Mouse (Mus musculus) liver, postnatal 0 days (tissue): ENCODE results near the gene Gm3278. TPM values are rescaled to one million over a fixed set of nuclear protein-coding genes. Genes with fewer than 3 reads are reported as not detected.
"Not testable (repeated sequence)": the region's sequence is repeated elsewhere in the genome, so short reads cannot be mapped to it uniquely, and the experiment has no call there.

Source experiments
- ATAC-seq: fragments of 200-750 bp; cut with Nextera tagmentation; 2 replicates; pipeline ENCODE4 v1.8.0; 2017; ENCODE audit warnings: mild to moderate bottlenecking, moderate library complexity
- DNase-seq: peaks from one replicate; pipeline ENCODE4 v3.0.0-alpha.2; 2016
- H3K27ac ChIP-seq: fragments of 300-500 bp; sonication (generic); 2 replicates; pipeline ENCODE4 v1.5.1; 2014; ENCODE audit warnings: antibody characterized with exemption, moderate library complexity, mild to moderate bottlenecking, low read depth
- H3K27me3 ChIP-seq: fragments of 300-500 bp; sonication (generic); 2 replicates; pipeline ENCODE4 v1.6.1; 2014; ENCODE audit warnings: low read length, control low read depth, mixed read lengths; ENCODE audit not compliant: insufficient read depth
- H3K36me3 ChIP-seq: fragments of 300-500 bp; sonication (generic); replicated peaks from 2 replicates; pipeline ENCODE4 v1.6.1; 2014; ENCODE audit warnings: mild to moderate bottlenecking, control low read depth, low read length, moderate library complexity, mixed read lengths; ENCODE audit not compliant: insufficient read depth
- H3K4me1 ChIP-seq: fragments of 300-500 bp; sonication (generic); 2 replicates; pipeline ENCODE4 v1.6.1; 2014; ENCODE audit warnings: antibody characterized with exemption, mild to moderate bottlenecking, control low read depth; ENCODE audit not compliant: insufficient read depth
- H3K4me2 ChIP-seq: fragments of 300-500 bp; sonication (generic); 2 replicates; pipeline ENCODE4 v1.6.1; 2014; ENCODE audit warnings: low read depth, mild to moderate bottlenecking, low read length, moderate library complexity, mixed read lengths
- H3K4me3 ChIP-seq: fragments of 300-500 bp; sonication (generic); 2 replicates; pipeline ENCODE4 v1.5.1; 2014; ENCODE audit warnings: low read depth, low read length
- H3K9ac ChIP-seq: fragments of 300-500 bp; sonication (generic); replicated peaks from 2 replicates; pipeline ENCODE4 v1.6.1; 2014; ENCODE audit warnings: mild to moderate bottlenecking, moderate library complexity
- H3K9me3 ChIP-seq: fragments of 300-500 bp; sonication (generic); 2 replicates; pipeline ENCODE4 v1.6.1; 2016; ENCODE audit warnings: mild to moderate bottlenecking, control low read depth, low read length, mixed read lengths
- WGBS: fragments of 180-500 bp; shearing (Covaris S2); extraction: QIAGEN DNeasy Blood & Tissue Kit; methylation state at CpG from one replicate; pipeline ENCODE4 v1.1.7; 2014; ENCODE audit not compliant: insufficient replicate concordance; 5-methylcytosine and 5-hydroxymethylcytosine counted together
- polyA plus RNA-seq: library from polyadenylated mRNA; unstranded; fragments of >200 nt; fragmentation: Nextera tagmentation; extraction: Ambion mirVana; gene quantifications from 2 replicates; pipeline ENCODE4 v1.2.1, GENCODE M21; 2015

The Gm3278 gene
- polyA plus RNA-seq = not detected in 2 replicates

DNA sequence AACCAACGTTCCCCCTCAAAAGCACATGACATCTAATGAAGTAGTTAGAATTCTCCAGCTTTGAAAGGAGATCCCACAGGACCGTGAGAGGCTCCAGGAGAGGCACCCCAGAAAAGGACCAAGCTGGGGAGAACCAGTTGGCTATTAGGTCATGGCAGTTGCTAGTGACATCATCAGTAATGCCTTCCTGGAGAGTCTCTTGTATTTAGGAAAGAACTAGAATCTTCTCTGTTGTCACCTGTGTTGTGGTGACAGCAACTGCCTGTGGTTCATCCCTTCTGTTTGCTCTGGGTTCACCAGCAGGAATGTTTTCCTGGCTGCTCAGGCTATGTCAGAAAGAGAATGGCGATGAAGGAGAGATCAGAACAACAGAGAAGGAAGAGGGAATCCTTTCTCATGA lies at the start of gene Gm3278:
Gene Gm3278 (plus strand): TSS at position 301 of the 400 bp plus-strand sequence.
- H3K9me3 ChIP-seq, H3K27me3 ChIP-seq, H3K9ac ChIP-seq, H3K4me3 ChIP-seq, H3K4me1 ChIP-seq, DNase-seq, H3K36me3 ChIP-seq, ATAC-seq, H3K4me2 ChIP-seq, H3K27ac ChIP-seq: not testable (repeated sequence)
- 40% methylated on average over 1 of the region's 3 CpGs for WGBS

DNA sequence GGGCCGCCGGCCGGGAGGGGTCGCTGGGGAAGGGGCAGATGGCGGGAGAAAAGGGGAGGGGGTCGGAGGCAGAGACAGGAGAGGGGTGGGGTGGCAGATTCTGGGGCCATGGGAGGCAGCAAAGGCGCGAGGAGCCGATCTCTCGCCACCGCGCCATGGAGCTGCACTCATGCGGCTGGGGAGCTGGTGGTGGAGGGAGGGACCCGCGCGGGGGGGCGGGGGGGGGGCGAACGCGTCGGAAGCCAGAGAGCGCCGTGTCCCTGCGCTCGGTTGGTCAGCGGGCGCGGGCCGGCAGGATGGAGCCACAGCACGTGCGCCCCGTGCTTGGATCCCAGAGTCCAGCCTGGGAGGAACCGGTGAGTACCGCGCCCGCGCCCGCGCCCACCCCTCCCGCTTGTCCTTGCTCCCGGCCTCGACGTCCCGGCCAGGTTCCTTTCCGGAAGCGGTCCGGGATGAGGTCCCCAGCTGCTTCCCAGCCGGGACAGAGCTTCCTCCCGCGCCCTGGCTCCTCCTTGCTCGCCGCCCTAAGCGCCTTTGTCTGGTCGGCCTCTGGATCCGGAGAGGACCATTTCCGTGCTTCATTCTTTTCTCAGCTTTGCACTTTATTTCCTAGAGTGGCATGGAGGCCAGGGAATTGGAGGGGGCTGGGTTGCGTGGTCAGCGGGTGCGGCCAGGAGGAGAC lies 36.8 kb upstream of the Gm3278 start, which contains the start of gene Gm3264:
Gene Gm3264 (plus strand): TSS at position 278 of the 682 bp plus-strand sequence.
- 11% methylated on average over 16 of the region's 59 CpGs for WGBS

More for the DNA sequence above, 36.8 kb upstream of the Gm3278 start, which contains the start of gene Gm3264:
- H3K36me3 ChIP-seq, H3K9me3 ChIP-seq, H3K4me2 ChIP-seq, H3K4me3 ChIP-seq, H3K4me1 ChIP-seq, H3K27ac ChIP-seq, H3K27me3 ChIP-seq, H3K9ac ChIP-seq, ATAC-seq: not testable (repeated sequence)
- peak; percentile 6 for DNase-seq

Other genes starting within 250 kb of the Gm3278 start
- not detected in 2 replicates for gene Gm3239, start 228.2 kb upstream of the Gm3278 start, polyA plus RNA-seq
- not detected in 2 replicates for gene Gm7876, start 183.2 kb upstream of the Gm3278 start, polyA plus RNA-seq
- not detected in 2 replicates for gene Gm3252, start 165.6 kb upstream of the Gm3278 start, polyA plus RNA-seq
- not detected in 2 replicates for gene Gm9602, start 116.1 kb upstream of the Gm3278 start, polyA plus RNA-seq
- not detected in 2 replicates for gene Gm3269, start 54.3 kb upstream of the Gm3278 start, polyA plus RNA-seq
- gene Gm3264, start 36.8 kb upstream of the Gm3278 start, polyA plus RNA-seq = not detected in 2 replicates
- not detected in 2 replicates for gene Gm8297, start 91.5 kb downstream of the Gm3278 start, polyA plus RNA-seq
- gene Gm3298, start 123.5 kb downstream of the Gm3278 start, polyA plus RNA-seq = not detected in 2 replicates
- not detected in 2 replicates for gene 4930555G01Rik, start 158.2 kb downstream of the Gm3278 start, polyA plus RNA-seq
- gene Gm8281, start 178.6 kb downstream of the Gm3278 start, polyA plus RNA-seq = not detected in 2 replicates
- gene Gm8279, start 239.1 kb downstream of the Gm3278 start, polyA plus RNA-seq = not detected in 2 replicates